Mouse (Mus musculus): ENCODE results near the gene Dop1b. TPM values are rescaled to one million over a fixed set of nuclear protein-coding genes. Genes with fewer than 3 reads are reported as not detected.
"Not testable (repeated sequence)": the region's sequence is repeated elsewhere in the genome, so short reads cannot be mapped to it uniquely, and the experiment has no call there.

The Dop1b gene
- total RNA-seq, 4 experiments from 2014 or later: 16.9 to 36.6 (median 26.4) TPM

- no peak for DNase-seq
Measured at GRCm38 (mm10) chr16:93756622-93757021, 44.9 kb downstream of the Dop1b start.

DNA sequence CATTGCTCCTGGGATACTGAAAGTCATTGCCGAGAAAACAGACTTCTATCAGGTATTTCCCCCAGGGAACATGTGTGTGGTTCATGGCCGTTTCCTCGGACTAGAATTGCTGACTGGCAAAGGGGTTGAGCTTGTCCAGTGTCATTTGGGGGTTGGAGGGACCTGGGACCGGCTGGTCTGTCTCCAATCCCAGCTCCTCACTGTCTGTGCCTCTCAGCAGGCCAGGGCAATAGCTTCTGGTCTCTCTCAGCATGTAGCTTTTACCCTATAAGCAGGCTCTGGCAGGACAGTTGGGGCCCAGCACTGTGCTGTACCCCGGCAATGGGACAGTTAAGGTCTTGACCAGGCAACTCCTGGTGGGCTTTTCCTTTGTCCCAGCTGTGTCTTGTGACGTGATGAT lies 51.7 kb downstream of the Dop1b start:
- no peak for DNase-seq

- no peak for DNase-seq
Measured at GRCm38 (mm10) chr16:93764597-93764996, 52.9 kb downstream of the Dop1b start.

GRCm38 (mm10) chr16:93766956-93767355 lies 55.3 kb downstream of the Dop1b start:
- DNase-seq: peak; percentile 26

GRCm38 (mm10) chr16:93767548-93767947 lies 55.8 kb downstream of the Dop1b start:
- no peak for DNase-seq

- no peak for DNase-seq
Measured at GRCm38 (mm10) chr16:93769621-93770020, 57.9 kb downstream of the Dop1b start.

DNA sequence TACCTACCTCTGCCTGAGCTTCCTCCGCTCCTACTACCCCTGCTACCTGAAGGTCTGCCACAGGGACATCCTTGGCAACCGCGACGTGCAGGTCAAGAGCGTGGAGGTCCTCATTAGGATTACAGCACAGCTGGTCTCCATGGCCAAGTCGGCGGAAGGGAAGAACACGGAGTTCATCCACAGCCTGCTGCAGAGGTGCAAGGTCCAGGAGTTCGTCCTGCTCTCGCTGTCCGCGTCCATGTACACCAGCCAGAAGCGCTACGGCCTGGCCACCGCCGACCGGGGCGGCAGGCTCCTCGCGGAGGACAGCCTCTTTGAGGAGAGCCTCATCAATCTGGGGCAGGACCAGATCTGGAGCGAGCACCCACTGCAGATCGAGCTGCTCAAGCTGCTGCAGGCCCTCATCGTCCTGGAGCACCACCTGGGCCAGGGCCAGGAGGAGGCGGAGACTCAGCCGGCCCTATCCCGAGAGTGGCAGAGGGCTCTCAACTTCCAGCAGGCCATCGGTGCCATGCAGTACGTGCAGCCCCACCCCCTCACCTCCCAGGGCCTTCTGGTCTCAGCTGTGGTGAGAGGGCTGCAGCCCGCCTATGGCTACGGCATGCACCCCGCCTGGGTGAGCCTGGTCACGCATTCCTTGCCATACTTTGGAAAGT lies 58.7 kb downstream of the Dop1b start:
- DNase-seq: no peak

DNA sequence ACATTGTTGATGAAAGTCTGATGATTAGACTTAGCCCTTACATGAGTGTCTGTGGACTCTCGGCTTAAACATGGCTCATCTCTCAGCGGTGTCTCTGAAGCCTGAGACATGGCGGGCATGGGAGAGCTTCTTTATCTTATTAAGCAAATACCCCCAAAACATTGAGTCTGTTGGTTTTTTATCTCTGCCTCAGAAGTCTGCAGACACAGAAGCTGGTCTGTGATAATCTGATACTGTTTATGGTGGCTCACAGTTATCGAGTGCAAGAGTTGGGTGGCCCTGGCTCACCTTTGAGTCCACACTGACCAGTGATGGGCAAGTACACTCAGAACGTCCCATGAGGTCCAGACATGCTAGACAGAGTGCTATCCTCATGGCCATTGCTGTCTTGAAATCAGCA lies 63.0 kb downstream of the Dop1b start:
- no peak for DNase-seq

DNA sequence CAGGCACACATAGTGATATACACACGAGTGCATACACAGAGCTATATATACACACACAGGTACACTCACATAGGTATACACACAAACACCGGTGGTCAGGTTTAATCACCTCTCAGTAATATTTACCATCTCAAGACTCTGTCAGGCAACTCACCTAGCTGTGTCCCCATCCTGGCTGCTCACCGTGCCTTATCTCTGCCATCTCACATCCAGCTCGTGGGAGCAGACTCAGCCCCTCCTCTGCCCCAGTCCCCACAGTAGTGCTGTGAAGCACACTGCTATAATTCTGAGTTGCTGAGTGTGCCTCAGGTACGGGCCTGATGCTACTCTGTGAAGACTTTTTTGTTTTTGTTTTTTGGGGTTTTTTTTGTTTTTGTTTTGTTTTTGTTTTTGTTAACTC lies 64.8 kb downstream of the Dop1b start:
- no peak for DNase-seq

DNA sequence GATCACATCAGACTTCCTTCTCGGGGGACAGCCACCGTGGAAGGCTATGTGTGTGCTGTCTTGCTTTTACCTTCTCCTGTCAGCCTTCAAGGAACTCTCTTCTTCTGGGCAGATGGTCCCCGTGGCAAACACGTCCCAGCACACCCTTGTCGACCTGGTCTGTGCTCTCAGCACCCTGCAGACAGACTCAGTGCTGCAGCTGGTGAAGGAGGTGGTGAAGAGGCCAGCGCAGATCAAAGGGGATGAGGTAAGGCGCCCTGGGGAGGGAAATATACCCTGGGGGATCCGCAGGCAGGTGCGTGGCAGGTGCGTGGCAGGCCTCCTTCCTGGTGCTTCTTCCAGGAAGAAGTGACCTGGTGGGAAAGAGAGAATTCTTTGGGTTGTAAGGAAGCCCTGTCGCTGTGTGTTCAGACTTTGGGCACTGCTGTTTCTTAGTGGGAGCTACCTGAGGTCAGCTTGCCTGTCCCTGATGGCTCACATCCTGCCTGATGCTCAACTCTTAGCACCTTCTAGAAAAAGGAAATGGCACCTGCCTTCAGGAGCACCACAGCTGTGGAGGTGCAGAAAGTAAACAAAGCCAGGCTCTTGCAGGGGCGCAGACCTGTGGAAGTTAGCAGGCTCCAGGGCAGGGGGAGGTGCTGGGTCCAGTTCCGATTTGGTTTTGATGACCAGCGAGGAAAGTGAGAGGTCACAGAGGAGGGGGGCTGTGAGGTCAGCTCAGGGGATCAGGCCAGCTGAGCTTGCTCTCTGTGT lies 65.7 kb downstream of the Dop1b start:
- DNase-seq: no peak

DNA sequence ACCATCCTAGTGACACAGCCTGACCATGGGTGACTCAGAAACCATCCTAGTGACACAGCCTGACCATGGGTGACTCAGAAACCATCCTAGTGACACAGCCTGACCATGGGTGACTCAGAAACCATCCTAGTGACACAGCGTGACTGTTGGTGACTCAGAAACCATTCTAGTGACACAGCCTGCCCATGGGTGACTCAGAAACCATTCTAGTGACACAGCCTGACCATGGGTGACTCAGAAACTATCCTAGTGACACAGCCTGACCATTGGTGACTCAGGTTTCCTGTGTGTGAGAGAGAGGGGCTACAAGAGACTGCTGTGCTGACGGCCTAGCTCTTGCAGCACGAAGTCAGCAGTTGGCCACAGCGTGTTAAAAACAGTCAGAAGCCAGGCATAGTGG lies 66.7 kb downstream of the Dop1b start:
- DNase-seq: not testable (repeated sequence)

DNA sequence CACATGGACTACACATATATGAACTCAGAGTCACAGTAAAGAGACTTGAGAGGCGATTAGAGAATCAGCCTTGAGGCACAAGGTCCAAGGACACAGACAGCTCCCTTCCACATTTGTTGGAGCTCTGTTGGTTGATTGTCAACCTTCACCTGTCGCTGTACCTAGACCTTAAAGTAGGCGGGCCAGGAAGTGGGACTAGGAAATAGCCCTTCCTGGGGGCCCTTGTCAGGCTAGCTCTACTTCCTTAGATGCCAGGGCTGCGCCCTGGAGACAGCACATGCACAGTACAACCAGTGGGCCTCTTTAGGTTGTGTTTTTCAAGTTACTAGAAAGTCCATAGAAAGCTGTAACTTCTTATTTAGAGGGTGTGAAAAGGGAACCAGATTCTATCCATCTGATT lies 67.8 kb downstream of the Dop1b start:
- DNase-seq: no peak

GRCm38 (mm10) chr16:93780660-93781479 lies 69.2 kb downstream of the Dop1b start:
- no peak for DNase-seq

GRCm38 (mm10) chr16:93784175-93784574 lies 72.5 kb downstream of the Dop1b start:
- no peak for DNase-seq

DNA sequence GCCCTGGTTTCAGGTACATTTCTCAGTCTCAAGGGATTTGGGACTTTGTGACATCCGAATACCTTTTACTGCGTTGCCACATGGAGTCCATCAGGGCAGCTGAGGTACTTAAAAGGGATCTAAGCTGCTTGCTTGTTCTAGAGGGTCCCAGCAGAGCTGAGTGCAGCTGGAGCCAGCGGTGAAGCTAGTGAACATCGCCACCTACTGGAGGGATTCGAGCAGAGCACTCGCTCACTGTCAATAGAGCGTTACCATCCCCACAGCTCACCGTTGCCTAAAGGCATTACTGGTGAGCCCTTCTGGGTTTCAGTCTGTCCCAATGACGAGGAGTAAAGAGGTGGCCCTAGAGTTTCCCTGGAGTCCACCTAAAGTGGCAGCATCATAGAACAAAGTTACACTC lies 74.1 kb downstream of the Dop1b start:
- peak; percentile 27 for DNase-seq

DNA sequence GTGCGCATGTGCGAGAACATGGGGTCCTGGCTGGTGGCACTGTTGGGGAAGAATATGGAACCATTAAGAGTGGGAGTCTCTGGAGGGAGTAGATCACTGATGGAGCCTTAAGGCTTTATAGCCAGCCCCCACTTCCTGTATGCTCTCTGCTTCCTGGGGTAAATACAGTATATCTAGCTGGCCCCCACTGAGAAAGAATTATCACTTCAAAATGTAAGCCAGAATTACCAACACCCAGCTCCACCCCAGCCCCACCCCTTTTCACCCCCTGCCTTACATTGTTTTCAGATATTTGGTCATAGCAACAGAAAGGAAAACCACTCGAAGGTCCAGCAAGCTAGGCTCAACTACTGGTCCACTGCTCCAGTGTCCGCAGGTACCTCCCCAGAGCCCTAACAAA lies 76.7 kb downstream of the Dop1b start:
- DNase-seq: no peak

- DNase-seq: no peak
Measured at GRCm38 (mm10) chr16:93788881-93789280, 77.2 kb downstream of the Dop1b start.

GRCm38 (mm10) chr16:93789971-93790755 lies 78.5 kb downstream of the Dop1b start:
- DNase-seq: no peak

DNA sequence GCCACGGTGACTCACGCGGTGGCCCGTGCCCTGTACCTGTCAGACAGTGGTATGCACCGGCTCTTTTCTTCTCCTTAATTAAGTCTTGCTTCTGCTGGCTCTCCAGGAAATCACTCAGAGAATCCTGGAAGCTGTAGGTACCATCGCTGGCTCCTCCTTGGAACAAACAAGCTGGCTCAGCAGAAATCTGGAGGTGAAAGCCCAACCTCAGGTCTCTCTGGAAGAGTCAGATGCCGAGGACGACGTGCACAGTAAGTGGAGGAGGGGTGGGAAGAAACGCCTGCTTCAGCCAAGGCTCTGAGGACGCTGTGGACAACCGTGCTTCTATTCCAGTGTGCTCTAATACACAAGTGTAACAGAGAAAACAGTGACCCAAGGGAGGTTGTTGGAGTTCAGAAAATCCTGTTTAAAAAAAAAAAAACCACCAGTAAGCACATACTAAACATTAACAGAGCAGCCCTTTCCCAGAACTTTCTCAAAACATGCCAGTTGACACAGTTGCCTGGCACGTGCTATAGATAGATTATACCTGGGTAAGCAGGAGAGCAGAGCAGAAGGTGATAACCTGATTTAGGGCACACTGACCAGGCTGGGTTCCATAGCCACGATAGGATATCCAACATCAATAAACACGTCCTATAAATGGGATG lies 81.4 kb downstream of the Dop1b start:
- DNase-seq: no peak

GRCm38 (mm10) chr16:93794845-93795244 lies 83.1 kb downstream of the Dop1b start:
- no peak for DNase-seq

GRCm38 (mm10) chr16:93795391-93795790 lies 83.7 kb downstream of the Dop1b start:
- DNase-seq: no peak
